Mouse (Mus musculus): ENCODE data around the gene Arid4a. TPM values are rescaled to one million over a fixed set of nuclear protein-coding genes. Genes with fewer than 3 reads are reported as not detected.

The Arid4a gene
- polyA plus RNA-seq, 1 experiment from 2014 or later, result 43.8 TPM

Other genes with a start within 250 kb of the Arid4a start
- gene Frmd6, start 190.5 kb upstream of the Arid4a start, polyA plus RNA-seq (2015; fragmentation: Nextera tagmentation; extraction: Ambion mirVana), result 60.1 and 61.6 TPM in 2 replicates
- gene Actr10, start 78.1 kb upstream of the Arid4a start, polyA plus RNA-seq (2015; fragmentation: Nextera tagmentation; extraction: Ambion mirVana), result 215 TPM in 2 replicates
- 518 and 555 TPM in 2 replicates for gene Psma3, start 41.4 kb upstream of the Arid4a start, polyA plus RNA-seq (2015; fragmentation: Nextera tagmentation; extraction: Ambion mirVana)
- 0.93 and 1.6 TPM in 2 replicates for gene Tomm20l, start 95.4 kb downstream of the Arid4a start, polyA plus RNA-seq (2015; fragmentation: Nextera tagmentation; extraction: Ambion mirVana)
- 69.1 and 71.4 TPM in 2 replicates for gene Timm9, start 120.7 kb downstream of the Arid4a start, polyA plus RNA-seq (2015; fragmentation: Nextera tagmentation; extraction: Ambion mirVana)
- 13.3 and 15.7 TPM in 2 replicates for gene 2700049A03Rik, start 120.9 kb downstream of the Arid4a start, polyA plus RNA-seq (2015; fragmentation: Nextera tagmentation; extraction: Ambion mirVana)